Mouse (Mus musculus) liver, embryonic 15.5 days (tissue): ENCODE measurements around the gene Tmem86a. TPM values are rescaled to one million over a fixed set of nuclear protein-coding genes. Genes with fewer than 3 reads are reported as not detected.

Experiments used
- ATAC-seq: fragments of 200-750 bp; cut with Nextera tagmentation; 2 replicates; pipeline ENCODE4 v1.8.0; 2017; ENCODE audit warnings: moderate number of reproducible peaks, mild to moderate bottlenecking, moderate library complexity; ENCODE audit not compliant: insufficient read depth
- H3K27ac ChIP-seq: fragments of 300-500 bp; sonication (generic); replicated peaks from 2 replicates; pipeline ENCODE4 v1.5.1; 2015; ENCODE audit warnings: mild to moderate bottlenecking, inconsistent platforms
- H3K27me3 ChIP-seq: fragments of 300-500 bp; sonication (generic); 2 replicates; pipeline ENCODE4 v1.6.1; 2015; ENCODE audit warnings: mild to moderate bottlenecking, inconsistent platforms
- H3K36me3 ChIP-seq: fragments of 300-500 bp; sonication (generic); replicated peaks from 2 replicates; pipeline ENCODE4 v1.6.1; 2015; ENCODE audit warnings: moderate library complexity, mild to moderate bottlenecking, inconsistent platforms
- H3K4me1 ChIP-seq: fragments of 300-500 bp; sonication (generic); replicated peaks from 2 replicates; pipeline ENCODE4 v1.6.1; 2015; ENCODE audit warnings: inconsistent platforms
- H3K4me2 ChIP-seq: fragments of 300-500 bp; sonication (generic); 2 replicates; pipeline ENCODE4 v1.6.1; 2015; ENCODE audit warnings: moderate library complexity, mild to moderate bottlenecking, inconsistent platforms
- H3K4me3 ChIP-seq: fragments of 300-500 bp; sonication (generic); replicated peaks from 2 replicates; pipeline ENCODE4 v1.5.1; 2015; ENCODE audit warnings: mild to moderate bottlenecking, inconsistent platforms
- H3K9ac ChIP-seq: fragments of 300-500 bp; sonication (generic); 2 replicates; pipeline ENCODE4 v1.6.1; 2015; ENCODE audit warnings: moderate library complexity, mild to moderate bottlenecking, inconsistent platforms
- H3K9me3 ChIP-seq: fragments of 300-500 bp; sonication (generic); replicated peaks from 2 replicates; pipeline ENCODE4 v1.6.1; 2016; ENCODE audit warnings: inconsistent platforms
- WGBS: fragments of 180-500 bp; shearing (Covaris S2); methylation state at CpG from one replicate; pipeline ENCODE4 v1.1.7; 2015; ENCODE audit warnings: mixed read lengths; ENCODE audit not compliant: insufficient replicate concordance; 5-methylcytosine and 5-hydroxymethylcytosine counted together
- polyA plus RNA-seq: library from polyadenylated mRNA; unstranded; fragments of >200 nt; fragmentation: Nextera tagmentation; extraction: Ambion mirVana; gene quantifications from 2 replicates; pipeline ENCODE4 v1.2.1, GENCODE M21; 2015

Gene Tmem86a
- polyA plus RNA-seq: 24.7 and 28.3 TPM in 2 replicates

- H3K27ac ChIP-seq: peak within 1 kb of the TSS; percentile 86
- under 1% methylated on average over 33 of the region's 33 CpGs for WGBS
Measured at GRCm38 (mm10) chr7:47050366-47050765, at the start of gene Tmem86a. TSS of gene Tmem86a (plus strand) at chr7:47050601.

DNA sequence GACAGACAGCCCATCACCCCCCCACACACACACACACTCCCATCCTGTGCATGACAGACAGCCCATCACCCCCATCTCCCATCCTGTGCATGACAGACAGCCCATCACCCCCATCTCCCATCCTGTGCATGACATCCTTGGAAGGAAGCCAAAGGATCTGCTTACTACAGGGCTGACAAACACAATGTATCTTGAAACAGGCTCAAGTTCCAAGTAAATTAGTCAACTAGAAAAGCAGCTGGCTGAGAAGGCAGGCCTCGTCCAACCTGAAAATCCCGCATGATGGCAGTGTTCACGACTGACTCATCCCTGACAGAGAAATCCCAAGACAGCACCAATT is 49.8 kb upstream of the Tmem86a start:
- H3K27ac ChIP-seq: no peak overlapping the region
- no peak overlapping the region for H3K4me3 ChIP-seq
- no peaks in the 10 kb centered on the region for H3K9me3 ChIP-seq
- peaks cover 97% of the 10 kb centered on the region for H3K4me1 ChIP-seq
- H3K36me3 ChIP-seq: peaks cover 40% of the 10 kb centered on the region
- no peak for ATAC-seq
- no peak overlapping the region for H3K4me2 ChIP-seq
- WGBS: 78% methylated on average over 3 of the region's 3 CpGs
- H3K27me3 ChIP-seq: no peaks in the 10 kb centered on the region
- H3K9ac ChIP-seq: no peak overlapping the region

More at GRCm38 (mm10) chr7:47050366-47050765, at the start of gene Tmem86a:
- peak within 1 kb of the TSS; percentile 70 for H3K4me3 ChIP-seq
- peak within 1 kb of the TSS; percentile 61 for H3K9ac ChIP-seq
- peak; percentile 86 for ATAC-seq
- no peaks in the 10 kb centered on the region for H3K9me3 ChIP-seq
- 0 out of 2 replicates have a peak, but pooled peaks cover 3% of the 10 kb centered on the region for H3K36me3 ChIP-seq
- peaks cover 39% of the 10 kb centered on the region for H3K4me1 ChIP-seq
- peaks cover 12% of the 10 kb centered on the region for H3K27me3 ChIP-seq
- peak within 1 kb of the TSS; percentile 94 for H3K4me2 ChIP-seq

- 35% methylated on average over 5 of the region's 5 CpGs for WGBS
- H3K4me2 ChIP-seq: no peak overlapping the region
- no peaks in the 10 kb centered on the region for H3K9me3 ChIP-seq
- ATAC-seq: no peak
- peaks cover 33% of the 10 kb centered on the region for H3K36me3 ChIP-seq
- peaks cover 95% of the 10 kb centered on the region for H3K4me1 ChIP-seq
- H3K27me3 ChIP-seq: no peaks in the 10 kb centered on the region
- H3K4me3 ChIP-seq: no peak overlapping the region
- no peak overlapping the region for H3K9ac ChIP-seq
- no peak overlapping the region for H3K27ac ChIP-seq
Measured at GRCm38 (mm10) chr7:47001125-47001899, 49.1 kb upstream of the Tmem86a start.

DNA sequence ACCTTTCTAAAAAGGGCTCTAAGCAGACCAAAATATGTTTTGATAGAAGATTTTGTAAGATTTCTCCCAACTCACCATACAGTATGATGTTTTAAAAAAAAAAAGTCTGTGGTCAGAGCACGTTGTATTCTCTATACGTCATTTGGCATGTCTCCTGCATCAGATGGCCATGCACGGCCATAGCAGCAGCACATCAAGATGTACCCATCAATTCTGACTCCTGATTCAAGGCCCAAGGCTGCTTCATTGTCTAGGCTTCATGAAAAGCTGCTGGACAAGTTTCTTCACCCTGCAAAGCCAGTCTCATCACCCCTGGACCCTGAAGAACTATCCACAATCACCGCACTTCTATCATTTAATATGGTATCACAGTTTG is 48.5 kb upstream of the Tmem86a start:
- H3K27me3 ChIP-seq: no peaks in the 10 kb centered on the region
- peaks cover 94% of the 10 kb centered on the region for H3K4me1 ChIP-seq
- 76% methylated on average over 4 of the region's 4 CpGs for WGBS
- no peak overlapping the region for H3K9ac ChIP-seq
- ATAC-seq: no peak
- peaks cover 27% of the 10 kb centered on the region for H3K36me3 ChIP-seq
- no peak overlapping the region for H3K4me3 ChIP-seq
- no peaks in the 10 kb centered on the region for H3K9me3 ChIP-seq
- no peak overlapping the region for H3K27ac ChIP-seq
- no peak overlapping the region for H3K4me2 ChIP-seq

DNA sequence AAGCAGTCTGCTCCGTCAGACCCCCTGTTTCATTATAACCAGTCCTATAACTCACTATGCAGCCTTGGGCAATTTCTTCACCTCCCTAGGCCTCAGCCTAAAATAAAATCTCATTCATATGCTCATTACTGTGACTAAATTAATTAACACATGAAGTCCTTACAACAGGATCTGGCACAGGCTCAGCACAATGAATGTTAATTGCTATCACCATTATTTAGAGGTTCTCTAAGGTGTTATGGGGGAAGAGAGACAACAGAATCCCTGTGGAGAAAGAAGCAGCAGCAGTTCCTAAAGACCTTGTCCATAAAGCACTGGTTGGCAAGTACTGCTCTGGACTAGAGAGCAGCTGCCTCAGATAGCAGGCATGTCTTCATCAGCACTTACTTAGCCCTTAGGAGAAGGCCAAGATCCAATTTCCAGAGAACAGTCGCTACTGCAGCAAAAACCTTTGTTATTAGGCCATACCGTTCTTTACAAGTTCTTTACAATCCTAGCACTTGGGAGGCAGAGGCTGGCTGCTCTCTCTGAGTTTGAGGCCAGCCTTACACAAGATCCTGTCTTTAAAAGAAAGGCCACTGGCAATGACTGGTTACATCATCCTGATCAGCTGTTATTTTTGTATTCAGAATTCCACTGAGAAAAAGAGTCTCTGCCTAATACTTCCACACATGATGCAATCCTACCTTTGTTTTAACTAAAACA is 46.8 kb upstream of the Tmem86a start:
- no peaks in the 10 kb centered on the region for H3K9me3 ChIP-seq
- 0 out of 2 replicates have a peak overlapping the region, but pooled peaks have one; percentile 6 for H3K27ac ChIP-seq
- no peak overlapping the region for H3K4me3 ChIP-seq
- peaks cover 10% of the 10 kb centered on the region for H3K36me3 ChIP-seq
- H3K9ac ChIP-seq: no peak overlapping the region
- H3K4me1 ChIP-seq: peaks cover 82% of the 10 kb centered on the region
- WGBS: 75% methylated on average over 3 of the region's 3 CpGs
- ATAC-seq: no peak
- H3K4me2 ChIP-seq: no peak overlapping the region
- H3K27me3 ChIP-seq: no peaks in the 10 kb centered on the region

DNA sequence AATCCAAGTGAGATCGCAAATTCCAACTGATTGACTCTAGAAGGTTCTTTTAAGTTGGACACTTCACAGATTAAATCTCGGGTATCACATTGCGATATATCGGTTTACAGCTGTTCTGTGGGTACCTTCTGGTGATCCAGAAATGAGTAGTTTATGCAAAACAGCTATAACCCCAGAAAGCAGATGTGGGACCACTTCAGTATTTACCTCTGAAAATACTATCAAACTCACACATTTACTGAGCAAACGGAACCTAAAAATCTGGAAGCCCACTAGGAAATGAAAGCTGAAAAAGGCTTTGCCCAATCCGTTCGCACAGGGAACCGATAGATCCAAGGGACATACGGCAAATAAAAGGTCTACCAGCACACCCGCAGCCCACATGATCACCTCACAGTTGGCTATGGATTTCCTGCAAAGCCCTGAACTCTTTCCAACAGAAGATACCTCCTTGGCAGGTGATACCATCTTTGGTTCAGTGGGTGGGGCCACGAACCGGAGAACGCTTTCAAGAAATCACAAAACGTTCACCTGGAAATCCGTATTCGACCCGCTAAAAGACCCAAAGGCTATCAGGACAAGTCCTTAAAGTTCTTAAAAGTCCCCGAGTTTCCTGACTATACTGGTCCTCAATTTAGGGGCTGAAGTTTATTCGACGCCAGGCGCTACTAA is 43.2 kb upstream of the Tmem86a start:
- peaks cover 65% of the 10 kb centered on the region for H3K4me1 ChIP-seq

DNA sequence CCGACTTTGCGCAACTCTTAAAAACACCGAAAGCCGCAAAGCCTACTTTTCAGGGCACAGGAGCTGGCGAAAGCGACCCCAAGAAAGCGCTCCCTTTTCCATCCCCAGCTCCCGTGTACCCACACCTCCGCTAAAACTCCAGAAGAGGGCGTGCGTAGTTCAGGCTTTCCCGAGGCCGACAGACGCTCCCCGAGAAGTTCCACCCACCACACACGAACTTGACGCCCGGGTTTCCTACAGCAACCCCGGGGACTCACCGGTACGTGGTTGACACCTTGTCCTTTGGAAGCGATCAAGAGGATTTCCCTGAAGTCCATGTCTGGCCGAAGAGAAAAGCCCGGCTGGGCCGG is 42.6 kb upstream of the Tmem86a start:
- Histone ChIP-seq H3K4me3 (peak overlapping the region; percentile 85), H3K4me2 (peak overlapping the region; percentile 92), H3K27ac (peak overlapping the region; percentile 97), H3K36me3 (no peaks in the 10 kb centered on the region), H3K9ac (peak overlapping the region; percentile 82), H3K4me1 (peaks cover 65% of the 10 kb centered on the region), H3K9me3 (no peaks in the 10 kb centered on the region), H3K27me3 (no peaks in the 10 kb centered on the region)
- peak; percentile 74 for ATAC-seq
- WGBS: 0% methylated on average over 25 of the region's 25 CpGs

More for the DNA sequence above, 43.2 kb upstream of the Tmem86a start:
- peak overlapping the region; percentile 97 for H3K27ac ChIP-seq
- H3K9ac ChIP-seq: peak overlapping the region; percentile 82
- H3K4me3 ChIP-seq: peak overlapping the region; percentile 85
- no peak for ATAC-seq
- no peaks in the 10 kb centered on the region for H3K9me3 ChIP-seq
- H3K27me3 ChIP-seq: no peaks in the 10 kb centered on the region
- H3K4me2 ChIP-seq: peak overlapping the region; percentile 92
- no peaks in the 10 kb centered on the region for H3K36me3 ChIP-seq
- WGBS: 14% methylated on average over 21 of the region's 21 CpGs

DNA sequence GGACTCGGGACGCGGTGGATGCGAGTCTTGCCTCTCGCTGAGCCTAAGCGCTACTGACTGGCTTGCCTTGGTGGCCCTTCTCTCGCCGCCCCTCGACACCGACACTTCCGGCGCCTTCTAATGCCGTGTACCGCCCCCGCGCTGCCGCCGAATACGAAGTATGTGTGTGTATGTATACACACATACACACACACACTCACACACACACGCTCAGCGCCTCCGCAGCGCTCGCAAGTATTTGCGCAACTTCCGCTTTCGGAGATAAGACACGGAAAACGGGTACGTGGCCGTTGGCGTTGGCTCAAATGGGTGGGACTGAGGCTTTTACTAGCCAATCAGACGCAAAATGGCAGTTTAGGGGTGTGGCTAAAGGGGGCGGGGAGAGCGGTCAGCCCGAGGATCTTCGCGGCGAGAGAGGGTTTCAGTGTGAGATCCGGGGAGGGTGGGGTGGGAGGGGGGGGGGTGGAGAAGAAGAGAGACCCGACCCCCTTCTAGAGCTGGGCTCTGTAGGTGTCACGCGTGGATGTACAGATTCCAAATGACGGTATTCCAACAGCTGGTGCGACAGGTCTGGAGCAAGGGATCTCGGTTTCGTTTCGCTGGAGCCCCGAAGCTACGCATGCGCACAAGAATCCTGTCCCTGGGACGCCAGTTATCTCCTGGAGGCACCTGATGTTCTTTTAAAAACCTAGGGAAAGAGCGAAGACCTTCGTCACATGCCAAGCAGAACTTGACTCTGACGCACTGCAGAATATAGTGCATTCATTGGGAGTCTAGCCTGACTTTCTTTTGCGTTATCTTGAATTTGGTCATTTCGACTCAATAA is 42.0 kb upstream of the Tmem86a start, which contains the start of gene Spty2d1:
Spty2d1 (minus strand) TSS at position 244 of the 826 bp plus-strand sequence.
- H3K4me1 ChIP-seq: peaks cover 65% of the 10 kb centered on the region
- H3K27me3 ChIP-seq: no peaks in the 10 kb centered on the region
- peak within 1 kb of the TSS; percentile 92 for H3K4me2 ChIP-seq
- peak within 1 kb of the TSS; percentile 85 for H3K4me3 ChIP-seq
- ATAC-seq: peak; percentile 93
- no peaks in the 10 kb centered on the region for H3K36me3 ChIP-seq
- H3K9me3 ChIP-seq: no peaks in the 10 kb centered on the region
- H3K27ac ChIP-seq: peak within 1 kb of the TSS; percentile 97
- under 1% methylated on average over 57 of the region's 57 CpGs for WGBS
- peak within 1 kb of the TSS; percentile 82 for H3K9ac ChIP-seq

DNA sequence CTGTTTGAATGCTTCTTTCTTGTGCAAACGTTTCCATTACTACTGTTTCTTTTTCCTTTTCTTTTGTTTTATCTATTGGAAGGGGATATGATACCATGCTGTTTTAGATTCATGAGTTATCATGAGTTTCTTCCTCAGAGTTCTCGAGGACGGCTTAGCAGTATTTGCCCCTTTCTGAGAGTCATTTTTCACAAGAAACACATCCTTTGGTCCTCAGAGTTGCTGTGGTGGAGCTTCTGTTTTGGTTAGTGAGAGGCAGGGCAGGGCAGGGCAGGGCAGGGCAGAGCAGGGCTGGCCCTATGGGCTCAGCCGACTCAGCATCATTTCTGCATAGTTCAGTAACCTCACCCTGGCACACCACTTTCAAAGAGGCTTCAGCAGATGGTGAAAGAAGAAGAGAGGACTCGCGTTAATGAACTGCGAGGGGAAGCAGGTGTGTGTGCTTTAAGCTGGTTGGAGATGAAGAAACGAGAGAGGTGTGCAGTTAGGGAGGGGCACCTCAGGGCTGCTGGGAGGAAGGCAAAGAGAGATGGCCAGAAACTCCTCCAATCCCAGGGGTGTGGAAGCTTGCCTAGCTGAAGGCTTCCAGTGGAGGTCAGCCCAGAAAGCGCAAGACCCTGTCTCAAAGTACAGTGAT is 37.2 kb upstream of the Tmem86a start:
- peaks cover 63% of the 10 kb centered on the region for H3K4me1 ChIP-seq
- H3K9ac ChIP-seq: no peak overlapping the region
- H3K4me3 ChIP-seq: no peak overlapping the region
- H3K36me3 ChIP-seq: no peaks in the 10 kb centered on the region
- 22% methylated on average over 9 of the region's 9 CpGs for WGBS
- ATAC-seq: no peak
- no peaks in the 10 kb centered on the region for H3K27me3 ChIP-seq
- H3K27ac ChIP-seq: peak overlapping the region; percentile 67
- peak overlapping the region; percentile 48 for H3K4me2 ChIP-seq
- H3K9me3 ChIP-seq: no peaks in the 10 kb centered on the region
